Mouse (Mus musculus): ENCODE measurements at regions not wholly inside any gene's neighbourhood (a gene's known extent, or its start where the extent isn't known, plus 50 kb on each side); places are given as distances from the start of the nearest gene placed in this dataset.
A peak's percentile ranks its signal among the peaks of the same experiment; 100 is the strongest.

GRCm38 (mm10) chr3:41408821-41409737 is 146.5 kb upstream of the Jade1 start:
- DNase-seq, result no peak

- peak; percentile 66 for DNase-seq
These were observed 147.1 kb upstream of the Jade1 start for GRCm38 (mm10) chr3:41408423-41408820.

GRCm38 (mm10) chr3:41407988-41408387 is 147.5 kb upstream of the Jade1 start:
- no peak for DNase-seq

GRCm38 (mm10) chr3:41407520-41407919 is 148.0 kb upstream of the Jade1 start:
- no peak for DNase-seq

GRCm38 (mm10) chr3:41401881-41402280 is 153.7 kb upstream of the Jade1 start:
- no peak for DNase-seq

GRCm38 (mm10) chr3:41389868-41390267 is 165.7 kb upstream of the Jade1 start:
- DNase-seq, result no peak

- no peak for DNase-seq
These were observed 167.9 kb upstream of the Jade1 start for GRCm38 (mm10) chr3:41387469-41388212.

- no peak for DNase-seq
These were observed 169.2 kb upstream of the Jade1 start for GRCm38 (mm10) chr3:41386299-41386698.

GRCm38 (mm10) chr3:41384410-41384809 is 171.1 kb upstream of the Jade1 start:
- DNase-seq, result no peak

- no peak for DNase-seq
These were observed 177.0 kb upstream of the Jade1 start for GRCm38 (mm10) chr3:41378576-41378975.

- DNase-seq, result no peak
These were observed 177.6 kb upstream of the Jade1 start for GRCm38 (mm10) chr3:41377826-41378406.

GRCm38 (mm10) chr3:41376848-41377582 is 178.5 kb upstream of the Jade1 start:
- DNase-seq, result peak; percentile 20

- no peak for DNase-seq
These were observed 180.2 kb upstream of the Jade1 start for GRCm38 (mm10) chr3:41375230-41375930.

- no peak for DNase-seq
These were observed 182.3 kb upstream of the Jade1 start for GRCm38 (mm10) chr3:41373198-41373597.

GRCm38 (mm10) chr3:41368351-41369101 is 187.0 kb upstream of the Jade1 start:
- no peak for DNase-seq

GRCm38 (mm10) chr3:41366764-41367163 is 188.8 kb upstream of the Jade1 start:
- no peak for DNase-seq

- no peak for DNase-seq
These were observed 189.3 kb upstream of the Jade1 start for GRCm38 (mm10) chr3:41366264-41366663.

GRCm38 (mm10) chr3:41365145-41365830 is 190.2 kb upstream of the Jade1 start:
- DNase-seq, result no peak

- DNase-seq, result no peak
These were observed 191.6 kb upstream of the Jade1 start for GRCm38 (mm10) chr3:41363947-41364346.

GRCm38 (mm10) chr3:41360231-41360630 is 195.3 kb upstream of the Jade1 start:
- DNase-seq, result no peak

GRCm38 (mm10) chr3:41359458-41359857 is 196.1 kb upstream of the Jade1 start:
- no peak for DNase-seq

Measured in thymus, postnatal 4 days (tissue).